Mouse (Mus musculus): ENCODE measurements around the gene Faap20. TPM values are rescaled to one million over a fixed set of nuclear protein-coding genes. Genes with fewer than 3 reads are reported as not detected.
A peak's percentile ranks its signal among the peaks of the same experiment; 100 is the strongest.

The Faap20 gene
- polyA plus RNA-seq (2014; fragmentation: Nextera tagmentation; extraction: Ambion mirVana) = 81.2 and 87.4 TPM in 2 replicates

DNA sequence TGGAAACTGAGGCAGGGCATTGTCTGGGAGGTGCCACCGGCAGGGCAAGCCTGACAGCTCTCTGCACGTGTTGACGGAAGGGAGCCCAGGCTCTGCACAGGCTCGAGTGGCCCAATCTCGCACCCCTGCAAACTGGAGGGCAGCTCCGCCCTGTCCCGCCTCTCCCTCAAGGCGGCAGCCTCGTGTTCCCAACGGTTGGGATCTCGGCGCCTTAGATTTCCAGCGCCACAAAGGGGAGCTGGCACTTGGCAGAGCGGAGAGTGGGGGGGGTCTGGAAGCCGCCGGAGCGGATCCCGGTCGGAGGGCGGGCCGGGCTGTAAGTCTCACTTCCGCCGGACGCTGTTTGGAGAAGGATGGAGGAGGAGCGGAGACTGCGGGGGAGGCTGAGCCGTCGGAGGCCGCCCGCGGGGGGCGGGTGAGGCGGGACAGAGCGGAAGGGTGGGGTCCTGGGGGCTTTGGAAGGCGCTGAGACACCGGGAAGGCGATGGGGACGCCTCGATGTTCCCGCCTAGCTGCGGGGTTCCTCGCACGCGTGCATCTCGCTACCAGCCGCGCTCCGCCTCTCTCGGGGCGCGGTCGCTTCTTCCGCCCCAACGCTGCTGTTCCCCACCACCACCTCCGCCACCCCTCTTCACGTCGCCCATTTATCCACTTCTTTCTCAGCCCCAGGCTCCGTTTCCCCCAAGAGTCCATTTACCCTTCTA, at the start of gene Faap20:
TSS of gene Faap20 (plus strand) at position 155 of the 704 bp plus-strand sequence.
- H3K36me3 ChIP-seq (ENCODE audit: control insufficient read depth, insufficient read depth, low read length) = peaks cover 3% of the 10 kb centered on the region; the same call in 1 of the 2 replicates
- ATAC-seq (peak; percentile 92), DNase-seq (ENCODE audit: low spot score) (peak; percentile 93)
- peak within 1 kb of the TSS; percentile 93 for H3K4me2 ChIP-seq (ENCODE audit: low read length)
- WGBS = under 1% methylated on average over 46 of the region's 58 CpGs
- peaks cover 20% of the 10 kb centered on the region for H3K4me1 ChIP-seq (ENCODE audit: control insufficient read depth, insufficient read depth, low read length)
- H3K27me3 ChIP-seq (replicated peaks; ENCODE audit: control insufficient read depth, insufficient read depth, low read length) = no peaks in the 10 kb centered on the region
- H3K9ac ChIP-seq (ENCODE audit: low read length) = peak within 1 kb of the TSS; percentile 88
- peak within 1 kb of the TSS; percentile 99 for H3K27ac ChIP-seq (ENCODE audit: low read depth, low read length)
- H3K4me3 ChIP-seq (ENCODE audit: low read depth, low read length) = peak within 1 kb of the TSS; percentile 59
- no peaks in the 10 kb centered on the region for H3K9me3 ChIP-seq (replicated peaks; ENCODE audit: control insufficient read depth, low read length)

DNA sequence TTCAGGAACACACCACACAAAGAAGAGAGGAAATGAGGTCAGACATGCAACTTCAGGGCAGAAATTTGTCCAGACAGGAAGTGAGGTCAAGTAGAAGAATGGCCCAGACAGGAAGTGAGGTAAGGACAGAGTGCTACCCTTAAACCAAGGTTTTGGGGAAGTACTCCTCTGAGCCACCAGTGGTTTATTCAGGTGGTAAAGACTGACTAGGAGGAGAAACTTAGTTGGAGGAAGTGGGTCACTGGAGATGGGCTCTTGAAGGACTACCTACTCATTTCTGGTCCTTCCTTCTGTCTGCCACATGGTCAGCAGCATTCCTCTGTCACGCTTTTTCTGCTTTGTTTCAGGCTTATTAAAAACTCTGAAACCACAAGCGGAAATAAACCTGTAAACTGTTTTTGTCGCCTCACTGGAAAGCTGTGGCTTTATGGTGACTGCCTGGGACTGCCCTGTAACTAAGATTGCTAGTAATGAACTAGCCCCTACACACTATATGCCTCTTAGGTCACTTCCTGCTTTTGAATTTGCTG, 48.7 kb upstream of the Faap20 start:
- H3K4me2 ChIP-seq (ENCODE audit: low read length) = no peak overlapping the region
- 87% methylated on average over 3 of the region's 3 CpGs for WGBS
- H3K4me3 ChIP-seq (ENCODE audit: low read depth, low read length) = no peak overlapping the region
- H3K9ac ChIP-seq (ENCODE audit: low read length) = no peak overlapping the region
- DNase-seq (ENCODE audit: low spot score) = no peak
- H3K27ac ChIP-seq (ENCODE audit: low read depth, low read length) = 0 out of 2 replicates have a peak overlapping the region, but pooled peaks have one; percentile 21
- no peaks in the 10 kb centered on the region for H3K36me3 ChIP-seq (ENCODE audit: control insufficient read depth, insufficient read depth, low read length)
- H3K27me3 ChIP-seq (replicated peaks; ENCODE audit: control insufficient read depth, insufficient read depth, low read length) = no peaks in the 10 kb centered on the region
- no peaks in the 10 kb centered on the region for H3K9me3 ChIP-seq (replicated peaks; ENCODE audit: control insufficient read depth, low read length)
- peaks cover 11% of the 10 kb centered on the region for H3K4me1 ChIP-seq (ENCODE audit: control insufficient read depth, insufficient read depth, low read length)
- no peak for ATAC-seq

DNA sequence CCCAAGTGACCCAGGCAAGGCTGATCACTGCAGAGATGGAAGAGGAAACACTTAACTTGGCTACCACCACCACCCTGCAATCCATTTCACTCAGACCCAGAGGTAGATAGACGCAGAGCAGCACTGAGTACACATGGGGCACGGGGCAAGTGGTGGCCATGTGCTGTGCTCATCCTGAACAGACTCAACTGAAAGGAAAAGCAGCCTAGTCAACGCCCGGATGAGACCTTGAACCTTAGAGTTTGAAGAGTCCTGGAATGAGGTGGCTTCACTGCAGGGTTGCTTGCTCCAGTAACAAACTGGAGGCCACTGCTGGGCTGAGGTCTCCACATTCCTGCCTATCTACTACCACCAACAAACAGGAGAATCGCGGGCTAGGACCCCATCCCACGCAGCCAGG, 47.8 kb upstream of the Faap20 start:
- Histone ChIP-seq H3K4me3 (ENCODE audit: low read depth, low read length) (no peak overlapping the region), H3K4me2 (ENCODE audit: low read length) (no peak overlapping the region), H3K4me1 (ENCODE audit: control insufficient read depth, insufficient read depth, low read length) (peaks cover 8% of the 10 kb centered on the region), H3K36me3 (ENCODE audit: control insufficient read depth, insufficient read depth, low read length) (no peaks in the 10 kb centered on the region), H3K27ac (ENCODE audit: low read depth, low read length) (no peak overlapping the region), H3K9me3 (replicated peaks; ENCODE audit: control insufficient read depth, low read length) (no peaks in the 10 kb centered on the region), H3K9ac (ENCODE audit: low read length) (no peak overlapping the region), H3K27me3 (replicated peaks; ENCODE audit: control insufficient read depth, insufficient read depth, low read length) (no peaks in the 10 kb centered on the region)
- ATAC-seq = no peak
- WGBS = 94% methylated on average over 7 of the region's 7 CpGs
- DNase-seq (ENCODE audit: low spot score) = no peak

DNA sequence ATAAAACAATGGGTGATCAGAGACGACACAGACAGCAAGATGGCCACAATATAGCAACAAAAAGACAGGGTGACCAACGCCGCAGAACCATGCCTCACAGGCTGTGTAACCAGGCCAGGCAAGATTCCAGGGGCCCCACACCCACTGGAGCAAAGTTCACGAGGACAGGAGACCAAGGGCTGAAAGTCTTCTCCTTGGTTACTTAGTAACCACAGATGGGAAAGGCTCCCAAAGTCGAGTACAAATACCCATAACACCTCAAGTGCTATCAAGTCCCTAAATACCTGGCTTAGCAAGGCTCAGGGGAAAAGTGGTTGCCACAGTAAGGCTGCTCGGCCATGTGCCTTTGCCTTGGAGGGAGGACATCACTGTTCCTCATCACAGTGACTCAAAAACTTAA, 43.7 kb upstream of the Faap20 start:
- Histone ChIP-seq H3K4me3 (ENCODE audit: low read depth, low read length) (no peak overlapping the region), H3K27me3 (replicated peaks; ENCODE audit: control insufficient read depth, insufficient read depth, low read length) (no peaks in the 10 kb centered on the region), H3K9ac (ENCODE audit: low read length) (no peak overlapping the region), H3K4me1 (ENCODE audit: control insufficient read depth, insufficient read depth, low read length) (peaks cover 3% of the 10 kb centered on the region), H3K27ac (ENCODE audit: low read depth, low read length) (no peak overlapping the region), H3K9me3 (replicated peaks; ENCODE audit: control insufficient read depth, low read length) (no peaks in the 10 kb centered on the region), H3K4me2 (ENCODE audit: low read length) (no peak overlapping the region), H3K36me3 (ENCODE audit: control insufficient read depth, insufficient read depth, low read length) (no peaks in the 10 kb centered on the region)
- no peak for ATAC-seq
- 78% methylated on average over 6 of the region's 6 CpGs for WGBS
- no peak for DNase-seq (ENCODE audit: low spot score)

DNA sequence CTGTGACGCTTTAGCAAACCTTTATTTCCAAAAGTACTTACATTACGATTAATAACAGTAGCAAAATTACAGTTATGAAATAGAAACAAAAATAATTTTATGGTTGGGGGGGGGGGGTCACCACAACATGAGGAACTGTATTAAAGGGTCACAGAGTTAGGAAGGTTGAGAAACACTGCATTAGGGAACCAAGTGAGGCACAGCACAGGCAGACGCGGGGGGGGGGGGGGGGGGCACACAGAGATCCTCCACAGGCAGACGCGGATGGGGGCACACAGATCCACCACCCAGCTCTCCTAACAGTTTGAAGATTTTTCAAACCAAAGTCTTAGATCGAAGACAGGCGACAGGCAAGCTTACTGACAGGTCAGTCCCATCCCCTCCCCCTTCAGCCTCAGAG, 43.1 kb upstream of the Faap20 start:
- Histone ChIP-seq H3K27ac (ENCODE audit: low read depth, low read length) (no peak overlapping the region), H3K9ac (ENCODE audit: low read length) (no peak overlapping the region), H3K36me3 (ENCODE audit: control insufficient read depth, insufficient read depth, low read length) (no peaks in the 10 kb centered on the region), H3K4me1 (ENCODE audit: control insufficient read depth, insufficient read depth, low read length) (peaks cover 3% of the 10 kb centered on the region), H3K9me3 (replicated peaks; ENCODE audit: control insufficient read depth, low read length) (no peaks in the 10 kb centered on the region), H3K4me2 (ENCODE audit: low read length) (no peak overlapping the region), H3K4me3 (ENCODE audit: low read depth, low read length) (no peak overlapping the region), H3K27me3 (replicated peaks; ENCODE audit: control insufficient read depth, insufficient read depth, low read length) (no peaks in the 10 kb centered on the region)
- WGBS = 92% methylated on average over 8 of the region's 8 CpGs
- no peak for DNase-seq (ENCODE audit: low spot score)
- no peak for ATAC-seq

DNA sequence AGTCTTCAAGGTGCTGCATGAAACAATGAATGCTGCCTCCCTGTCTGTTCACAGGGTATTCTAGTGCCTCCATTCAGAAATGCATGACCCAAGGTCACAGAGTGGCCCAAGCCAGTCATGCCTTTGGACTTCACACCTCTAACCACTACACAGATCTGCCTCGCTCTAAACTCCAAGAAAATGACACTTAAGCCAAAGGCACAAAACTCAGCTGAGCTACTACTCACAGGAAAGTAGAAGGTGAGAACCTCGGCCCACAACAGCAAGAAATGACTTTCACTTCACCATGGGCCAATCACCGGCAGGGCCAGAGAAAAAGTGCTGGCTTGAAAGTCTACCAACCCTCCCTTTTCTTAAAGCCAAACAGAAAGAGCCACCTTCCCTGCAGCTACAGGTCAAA, 41.8 kb upstream of the Faap20 start:
- DNase-seq (ENCODE audit: low spot score) (no peak), ATAC-seq (no peak)
- no peaks in the 10 kb centered on the region for H3K27me3 ChIP-seq (replicated peaks; ENCODE audit: control insufficient read depth, insufficient read depth, low read length)
- WGBS = 79% methylated on average over 3 of the region's 3 CpGs
- no peak overlapping the region for H3K27ac ChIP-seq (ENCODE audit: low read depth, low read length)
- no peak overlapping the region for H3K9ac ChIP-seq (ENCODE audit: low read length)
- H3K4me1 ChIP-seq (ENCODE audit: control insufficient read depth, insufficient read depth, low read length) = peaks cover 10% of the 10 kb centered on the region
- H3K4me3 ChIP-seq (ENCODE audit: low read depth, low read length) = no peak overlapping the region
- H3K9me3 ChIP-seq (replicated peaks; ENCODE audit: control insufficient read depth, low read length) = no peaks in the 10 kb centered on the region
- no peak overlapping the region for H3K4me2 ChIP-seq (ENCODE audit: low read length)
- H3K36me3 ChIP-seq (ENCODE audit: control insufficient read depth, insufficient read depth, low read length) = no peaks in the 10 kb centered on the region

DNA sequence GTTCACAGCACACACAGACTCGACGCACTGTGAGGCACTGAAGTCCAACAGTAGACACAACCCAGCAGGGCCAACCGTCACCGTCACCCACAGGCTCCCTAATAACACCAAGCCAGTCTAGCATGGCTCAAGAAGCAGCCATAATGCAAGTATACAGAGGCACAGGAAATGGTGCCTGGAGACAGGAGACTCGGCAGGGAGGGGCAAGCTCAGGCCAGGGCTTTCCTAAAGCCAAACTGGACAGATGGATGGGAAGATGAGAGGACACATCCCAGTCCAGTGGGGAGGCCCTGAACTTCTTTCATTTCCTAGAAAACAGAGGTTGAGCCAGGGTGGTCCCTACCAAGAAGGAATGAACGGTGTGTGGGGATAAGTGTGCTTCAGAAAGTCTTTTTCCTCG, 41.0 kb upstream of the Faap20 start:
- Histone ChIP-seq H3K27ac (ENCODE audit: low read depth, low read length) (no peak overlapping the region), H3K9me3 (replicated peaks; ENCODE audit: control insufficient read depth, low read length) (no peaks in the 10 kb centered on the region), H3K36me3 (ENCODE audit: control insufficient read depth, insufficient read depth, low read length) (no peaks in the 10 kb centered on the region), H3K27me3 (replicated peaks; ENCODE audit: control insufficient read depth, insufficient read depth, low read length) (no peaks in the 10 kb centered on the region), H3K4me3 (ENCODE audit: low read depth, low read length) (no peak overlapping the region), H3K9ac (ENCODE audit: low read length) (no peak overlapping the region), H3K4me1 (ENCODE audit: control insufficient read depth, insufficient read depth, low read length) (peaks cover 16% of the 10 kb centered on the region), H3K4me2 (ENCODE audit: low read length) (no peak overlapping the region)
- DNase-seq (ENCODE audit: low spot score) (no peak), ATAC-seq (no peak)
- 71% methylated on average over 6 of the region's 7 CpGs for WGBS

DNA sequence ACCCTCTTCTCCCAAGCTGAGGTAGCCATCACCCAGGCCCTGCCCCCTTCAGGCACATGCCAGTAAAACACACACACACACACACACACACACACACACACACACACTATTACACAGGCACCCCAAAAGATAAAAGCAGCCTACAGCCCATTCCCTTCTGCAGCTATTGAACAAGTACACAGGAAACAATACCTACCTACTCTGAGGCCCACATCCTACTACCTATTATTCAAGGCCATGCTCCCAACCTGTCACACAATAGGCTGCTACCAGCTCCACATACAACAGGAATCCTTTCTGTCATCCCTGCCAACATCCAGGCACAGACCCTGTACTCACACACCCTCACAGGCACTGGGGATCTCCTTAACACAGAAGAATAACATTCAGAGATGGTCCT, 40.5 kb upstream of the Faap20 start:
- Histone ChIP-seq H3K9me3 (replicated peaks; ENCODE audit: control insufficient read depth, low read length) (no peaks in the 10 kb centered on the region), H3K4me1 (ENCODE audit: control insufficient read depth, insufficient read depth, low read length) (peaks cover 21% of the 10 kb centered on the region)

DNA sequence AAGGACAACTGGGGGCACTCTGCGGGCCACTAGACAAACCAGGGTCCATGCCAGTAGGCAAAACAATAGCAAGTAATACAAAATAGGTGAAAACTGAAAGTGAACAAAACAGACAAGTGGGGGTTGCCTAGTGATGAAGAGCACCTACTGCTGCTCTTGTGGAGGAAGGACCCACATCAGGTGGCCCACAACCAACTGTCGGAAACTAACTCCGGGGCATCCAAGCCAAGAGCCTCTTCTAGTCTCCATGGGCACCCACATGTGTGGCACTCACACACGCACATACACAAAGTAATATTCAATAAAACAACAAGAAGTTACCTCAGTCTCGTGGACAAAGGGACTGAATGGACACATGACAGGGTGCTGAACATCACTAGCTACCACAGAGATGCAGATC, 40.1 kb upstream of the Faap20 start:
- Histone ChIP-seq H3K9ac (ENCODE audit: low read length) (no peak overlapping the region), H3K27ac (ENCODE audit: low read depth, low read length) (no peak overlapping the region), H3K4me2 (ENCODE audit: low read length) (no peak overlapping the region), H3K4me1 (ENCODE audit: control insufficient read depth, insufficient read depth, low read length) (peaks cover 25% of the 10 kb centered on the region), H3K9me3 (replicated peaks; ENCODE audit: control insufficient read depth, low read length) (no peaks in the 10 kb centered on the region), H3K36me3 (ENCODE audit: control insufficient read depth, insufficient read depth, low read length) (no peaks in the 10 kb centered on the region), H3K4me3 (ENCODE audit: low read depth, low read length) (no peak overlapping the region), H3K27me3 (replicated peaks; ENCODE audit: control insufficient read depth, insufficient read depth, low read length) (no peaks in the 10 kb centered on the region)
- 94% methylated on average over 5 of the region's 5 CpGs for WGBS
- DNase-seq (ENCODE audit: low spot score) (no peak), ATAC-seq (no peak)

More for the DNA sequence above, 40.5 kb upstream of the Faap20 start:
- H3K4me2 ChIP-seq (ENCODE audit: low read length) = no peak overlapping the region
- H3K27me3 ChIP-seq (replicated peaks; ENCODE audit: control insufficient read depth, insufficient read depth, low read length) = no peaks in the 10 kb centered on the region
- ATAC-seq = no peak
- no peak for DNase-seq (ENCODE audit: low spot score)
- H3K9ac ChIP-seq (ENCODE audit: low read length) = no peak overlapping the region
- no peak overlapping the region for H3K4me3 ChIP-seq (ENCODE audit: low read depth, low read length)
- no peak overlapping the region for H3K27ac ChIP-seq (ENCODE audit: low read depth, low read length)
- no peaks in the 10 kb centered on the region for H3K36me3 ChIP-seq (ENCODE audit: control insufficient read depth, insufficient read depth, low read length)

All from forebrain, embryonic 14.5 days (tissue).